Mouse (Mus musculus) bone marrow macrophage, adult 2 months (primary cell): ENCODE data around the gene Lactbl1.

Experiments
- CTCF ChIP-seq: IDR thresholded peaks from 2 replicates; pipeline ENCODE4 v1.5.1; 2012; ENCODE audit warnings: low read depth, mild to moderate bottlenecking, low read length, moderate library complexity
- POLR2A ChIP-seq: IDR thresholded peaks from 2 replicates; pipeline ENCODE4 v1.6.1; 2012; ENCODE audit warnings: mild to moderate bottlenecking, low read depth, low read length, borderline replicate concordance

DNA sequence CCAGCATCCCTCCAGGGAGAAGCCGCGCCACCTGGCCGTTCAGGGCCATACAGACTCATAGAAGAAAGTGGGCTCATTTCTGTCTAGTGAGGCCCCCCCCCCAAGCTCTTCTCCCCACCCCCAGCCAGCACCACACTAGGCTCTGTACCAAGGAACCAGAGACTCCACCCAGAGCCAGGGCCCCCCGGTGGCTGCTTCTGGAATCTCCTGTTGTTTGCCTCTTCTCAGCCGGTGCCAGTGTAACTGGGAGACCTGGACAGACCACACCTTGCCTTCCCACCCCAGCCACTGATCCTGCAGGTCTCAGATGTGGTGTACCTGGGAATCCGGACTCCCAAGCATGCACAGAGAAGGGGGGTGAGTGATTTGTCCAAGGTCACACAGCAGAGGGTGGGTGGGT lies 62.1 kb downstream of the Lactbl1 start:
- TF ChIP-seq CTCF, result no peak
- no peak for TF ChIP-seq POLR2A
